9 mouse cellular contexts compared by ENCODE assay signal in the genomic region with DNA sequence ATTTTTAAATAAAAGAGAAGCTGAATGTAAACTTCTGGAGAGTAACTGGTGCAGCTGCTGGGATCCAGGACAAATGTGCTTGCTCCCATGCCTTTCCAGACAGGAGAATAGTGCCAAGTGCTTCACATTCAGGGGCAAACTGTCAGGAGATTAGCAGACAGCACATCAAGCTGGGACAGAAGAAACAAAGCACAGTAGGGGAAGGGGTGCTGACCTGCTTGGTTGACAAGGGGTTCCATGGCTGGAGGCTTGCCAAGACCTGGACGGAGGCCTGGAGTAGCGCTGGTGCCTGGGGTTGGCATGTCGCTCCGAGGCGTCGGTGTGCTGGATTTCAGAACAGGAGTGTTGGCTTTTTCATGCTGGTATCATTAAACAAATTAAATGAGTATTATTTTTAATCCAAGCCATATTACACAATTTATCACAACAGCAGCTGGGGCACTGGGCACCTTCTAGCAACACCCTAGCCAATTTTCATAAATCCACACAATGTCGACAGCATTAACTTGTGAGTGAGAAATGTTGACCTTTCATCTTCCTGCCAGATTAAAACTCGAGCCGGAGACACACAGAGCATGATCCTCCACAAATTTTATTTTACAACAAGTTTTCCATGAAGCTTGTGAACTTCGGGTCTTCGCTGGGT.
DNase-seq lines count a peak whose midpoint lies in the region; ATAC-seq lines count a peak whose summit lies in the region.
"Had no signal": no experiment of that assay in that cellular context is flagged by ENCODE, and none has a peak within 500 bp of the region (broad histone marks: within the 10 kb centered on the region; RNA-seq: fewer than 3 reads in every experiment).

No protein-coding gene starts in this region.

- no peak overlapping the region for H3K4me3 ChIP-seq in hindbrain, embryonic 13.5 days
- no peak overlapping the region for H3K4me3 ChIP-seq in hindbrain, embryonic 11.5 days (ENCODE audit: low read depth, low read length)
- H3K4me3 ChIP-seq in forebrain, embryonic 15.5 days: no peak overlapping the region
- H3K4me3 ChIP-seq in lung, embryonic 16.5 days (ENCODE audit: low read length): no peak overlapping the region
- no peak overlapping the region for H3K4me3 ChIP-seq in kidney, embryonic 15.5 days (replicated peaks)
- H3K4me3 ChIP-seq in intestine, embryonic 16.5 days (ENCODE audit: low read length): no peak overlapping the region
- H3K4me3 ChIP-seq: limb, embryonic 13.5 days had no signal

- DNase-seq in hindbrain, embryonic 11.5 days (ENCODE audit: low spot score): no peak
- DNase-seq in NIH3T3 (ENCODE audit: low read depth): peak; percentile 56
- DNase-seq in thymus, postnatal 0 days (ENCODE audit: low spot score): no peak

- H3K27ac ChIP-seq in hindbrain, embryonic 13.5 days: no peak overlapping the region
- H3K27ac ChIP-seq in hindbrain, embryonic 11.5 days (ENCODE audit: low read depth, low read length): no peak overlapping the region
- H3K27ac ChIP-seq in forebrain, embryonic 15.5 days (replicated peaks): no peak overlapping the region
- no peak overlapping the region for H3K27ac ChIP-seq in lung, embryonic 16.5 days (ENCODE audit: low read length)
- no peak overlapping the region for H3K27ac ChIP-seq in kidney, embryonic 15.5 days
- H3K27ac ChIP-seq in intestine, embryonic 16.5 days (ENCODE audit: low read length): no peak overlapping the region
- H3K27ac ChIP-seq: limb, embryonic 13.5 days had no signal

- ATAC-seq in hindbrain, embryonic 13.5 days (ENCODE audit: low FRiP score): peak; percentile 81
- no peak for ATAC-seq in hindbrain, embryonic 11.5 days (ENCODE audit: low FRiP score)
- ATAC-seq in forebrain, embryonic 15.5 days (replicated peaks): peak; percentile 91
- ATAC-seq in lung, embryonic 16.5 days (ENCODE audit: low read depth): peak; percentile 81
- no peak for ATAC-seq in kidney, embryonic 15.5 days (replicated peaks; ENCODE audit: low FRiP score)
- ATAC-seq in intestine, embryonic 16.5 days: no peak

- no peaks in the 10 kb centered on the region for H3K9me3 ChIP-seq in hindbrain, embryonic 13.5 days
- no peaks in the 10 kb centered on the region for H3K9me3 ChIP-seq in hindbrain, embryonic 11.5 days (ENCODE audit: control insufficient read depth, low read length)
- H3K9me3 ChIP-seq in forebrain, embryonic 15.5 days: no peaks in the 10 kb centered on the region
- no peaks in the 10 kb centered on the region for H3K9me3 ChIP-seq in lung, embryonic 16.5 days (ENCODE audit: control insufficient read depth, low read length)
- H3K9me3 ChIP-seq in kidney, embryonic 15.5 days (replicated peaks): no peaks in the 10 kb centered on the region
- H3K9me3 ChIP-seq in intestine, embryonic 16.5 days (ENCODE audit: control insufficient read depth, low read length): no peaks in the 10 kb centered on the region
- H3K9me3 ChIP-seq: limb, embryonic 13.5 days had no signal

- peaks cover 14% of the 10 kb centered on the region for H3K4me1 ChIP-seq in hindbrain, embryonic 13.5 days (replicated peaks)
- no peaks in the 10 kb centered on the region for H3K4me1 ChIP-seq in hindbrain, embryonic 11.5 days (replicated peaks; ENCODE audit: control insufficient read depth, insufficient read depth, low read length)
- H3K4me1 ChIP-seq in forebrain, embryonic 15.5 days: peaks cover 12% of the 10 kb centered on the region
- H3K4me1 ChIP-seq in lung, embryonic 16.5 days (replicated peaks; ENCODE audit: control insufficient read depth, insufficient read depth, low read length): peaks cover 4% of the 10 kb centered on the region; the same call in 1 of the 2 replicates
- no peaks in the 10 kb centered on the region for H3K4me1 ChIP-seq in kidney, embryonic 15.5 days
- H3K4me1 ChIP-seq in intestine, embryonic 16.5 days (ENCODE audit: control insufficient read depth, insufficient read depth, low read length): no peaks in the 10 kb centered on the region
- H3K4me1 ChIP-seq: limb, embryonic 13.5 days had no signal

- no peak overlapping the region for H3K4me2 ChIP-seq in hindbrain, embryonic 13.5 days
- no peak overlapping the region for H3K4me2 ChIP-seq in hindbrain, embryonic 11.5 days (replicated peaks; ENCODE audit: low read depth, low read length)
- no peak overlapping the region for H3K4me2 ChIP-seq in forebrain, embryonic 15.5 days (replicated peaks)
- no peak overlapping the region for H3K4me2 ChIP-seq in lung, embryonic 16.5 days (ENCODE audit: low read depth, low read length)
- no peak overlapping the region for H3K4me2 ChIP-seq in kidney, embryonic 15.5 days
- H3K4me2 ChIP-seq in intestine, embryonic 16.5 days (ENCODE audit: low read depth, low read length): no peak overlapping the region
- H3K4me2 ChIP-seq: limb, embryonic 13.5 days had no signal

- H3K9ac ChIP-seq in hindbrain, embryonic 13.5 days: no peak overlapping the region
- no peak overlapping the region for H3K9ac ChIP-seq in hindbrain, embryonic 11.5 days (ENCODE audit: low read depth, low read length)
- no peak overlapping the region for H3K9ac ChIP-seq in forebrain, embryonic 15.5 days (replicated peaks)
- no peak overlapping the region for H3K9ac ChIP-seq in lung, embryonic 16.5 days (ENCODE audit: low read length)
- H3K9ac ChIP-seq in kidney, embryonic 15.5 days: no peak overlapping the region
- H3K9ac ChIP-seq in intestine, embryonic 16.5 days (ENCODE audit: low read depth, low read length): no peak overlapping the region
- H3K9ac ChIP-seq: limb, embryonic 13.5 days had no signal

- H3K36me3 ChIP-seq in hindbrain, embryonic 13.5 days: peaks cover 54% of the 10 kb centered on the region
- peaks cover 4% of the 10 kb centered on the region for H3K36me3 ChIP-seq in hindbrain, embryonic 11.5 days (ENCODE audit: control insufficient read depth, insufficient read depth, low read length)
- peaks cover 29% of the 10 kb centered on the region for H3K36me3 ChIP-seq in forebrain, embryonic 15.5 days
- peaks cover 21% of the 10 kb centered on the region for H3K36me3 ChIP-seq in lung, embryonic 16.5 days (ENCODE audit: control insufficient read depth, insufficient read depth, low read length)
- H3K36me3 ChIP-seq in kidney, embryonic 15.5 days: peaks cover 76% of the 10 kb centered on the region
- peaks cover 6% of the 10 kb centered on the region for H3K36me3 ChIP-seq in intestine, embryonic 16.5 days (ENCODE audit: control insufficient read depth, insufficient read depth, low read length)

- WGBS in hindbrain, embryonic 13.5 days: 65% methylated on average over 11 of the region's 11 CpGs
- WGBS in hindbrain, embryonic 11.5 days: 89% methylated on average over 11 of the region's 11 CpGs
- 43% methylated on average over 11 of the region's 11 CpGs for WGBS in forebrain, embryonic 15.5 days
- WGBS in lung, embryonic 16.5 days: 47% methylated on average over 11 of the region's 11 CpGs
- WGBS in kidney, embryonic 15.5 days: 83% methylated on average over 11 of the region's 11 CpGs
- 76% methylated on average over 11 of the region's 11 CpGs for WGBS in intestine, embryonic 16.5 days

- H3K27me3 ChIP-seq in hindbrain, embryonic 13.5 days: 0 out of 2 replicates have a peak, but pooled peaks cover 5% of the 10 kb centered on the region
- no peaks in the 10 kb centered on the region for H3K27me3 ChIP-seq in hindbrain, embryonic 11.5 days (ENCODE audit: control insufficient read depth, insufficient read depth, low read length)
- H3K27me3 ChIP-seq in forebrain, embryonic 15.5 days: no peaks in the 10 kb centered on the region
- H3K27me3 ChIP-seq in lung, embryonic 16.5 days (ENCODE audit: control insufficient read depth, insufficient read depth, low read depth, low read length): no peaks in the 10 kb centered on the region
- no peaks in the 10 kb centered on the region for H3K27me3 ChIP-seq in kidney, embryonic 15.5 days
- H3K27me3 ChIP-seq in intestine, embryonic 16.5 days (replicated peaks; ENCODE audit: control insufficient read depth, insufficient read depth, low read length): no peaks in the 10 kb centered on the region
- H3K27me3 ChIP-seq: limb, embryonic 13.5 days had no signal

Comparison
In these comparisons a context has a peak if more than half of its experiments do, and no peak if none do; other contexts are left out.
1. ATAC-seq: peak in hindbrain, embryonic 13.5 days (single experiment), forebrain, embryonic 15.5 days (single experiment) and lung, embryonic 16.5 days (single experiment); none in hindbrain, embryonic 11.5 days (single experiment), kidney, embryonic 15.5 days (single experiment) and intestine, embryonic 16.5 days (single experiment).